Mouse (Mus musculus): ENCODE measurements around the gene Lias. TPM values are rescaled to one million over a fixed set of nuclear protein-coding genes. Genes with fewer than 3 reads are reported as not detected.

The Lias gene
- total and polyA plus RNA-seq, 3 experiments: 47.1 to 55.3 TPM; not detected in 1

DNA sequence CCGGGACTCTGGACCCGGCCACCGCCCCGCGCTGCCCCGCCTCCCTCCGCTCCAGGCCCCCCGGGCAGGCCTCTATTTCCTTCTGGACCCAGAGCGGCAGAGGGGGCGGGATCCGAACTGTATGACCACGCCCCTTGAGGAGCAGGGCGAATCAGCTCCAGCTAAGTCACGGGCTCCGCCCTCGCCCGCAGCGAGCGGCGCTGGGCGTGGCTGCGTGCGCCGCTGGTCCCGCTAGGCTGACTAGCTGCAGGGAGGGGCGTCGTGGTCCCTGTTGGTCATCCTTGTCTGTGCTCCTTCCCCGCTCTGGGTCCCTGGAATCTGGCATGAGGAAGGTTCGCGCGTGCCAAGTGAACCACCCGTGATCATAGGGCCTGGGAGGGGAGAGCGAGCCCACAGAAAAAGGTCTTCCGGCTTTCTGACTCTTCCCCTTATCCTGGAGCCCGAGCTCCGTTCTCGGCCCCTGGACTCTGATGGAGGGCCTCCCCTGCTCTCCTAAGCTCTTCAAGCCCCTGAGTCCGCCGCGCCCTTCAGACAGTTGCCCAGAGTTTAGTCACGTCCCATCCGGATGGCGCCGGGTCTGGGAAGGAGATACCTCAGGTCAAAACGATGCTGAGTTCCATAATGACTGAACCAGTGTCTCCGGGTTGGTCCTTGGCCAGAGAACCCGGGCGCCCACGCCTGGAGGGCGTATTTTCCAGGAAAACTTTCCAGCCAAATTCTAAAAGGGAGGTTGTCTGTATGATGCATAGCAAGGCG, 44.7 kb downstream of the Lias start, which contains the start of gene Ugdh:
Gene Ugdh, minus strand, starts transcription at position 144 of the 756 bp plus-strand sequence.
- Histone ChIP-seq H3K79me2 (ENCODE audit: control insufficient read depth, insufficient read depth, low read length, poor library complexity) (peaks cover 5% of the 10 kb centered on the region), H3K27me3 (ENCODE audit: control insufficient read depth in 1 of 2, insufficient read depth in 2 of 2, low read length in 2 of 2) (no peaks in the 10 kb centered on the region), H3K4me3 (ENCODE audit: control insufficient read depth in 1 of 2, insufficient read depth in 1 of 2, low read depth in 2 of 2, low read length in 2 of 2) (peak within 1 kb of the TSS; percentile 71 to 97), H3K9ac (ENCODE audit: control insufficient read depth, low read depth, low read length, poor library complexity, severe bottlenecking) (peak within 1 kb of the TSS; percentile 87), H3K9me3 (replicated peaks; ENCODE audit: insufficient read depth, low read length) (no peaks in the 10 kb centered on the region), H3K36me3 (ENCODE audit: control insufficient read depth in 1 of 2, insufficient read depth in 2 of 2, low read length in 2 of 2) (peaks cover 0 to 3% of the 10 kb centered on the region in 2 experiments; a peak in 1 of 4 replicates), H3K27ac (ENCODE audit: control insufficient read depth, low read depth, low read length) (peak within 1 kb of the TSS; percentile 6; the same call in 1 of the 2 replicates), H3K4me1 (ENCODE audit: control insufficient read depth in 1 of 2, insufficient read depth in 2 of 2, low read length in 2 of 2) (peaks cover 0 to 3% of the 10 kb centered on the region in 2 experiments; a peak in 1 of 4 replicates)
- DNase-seq (ENCODE audit: low read depth, low spot score): peak; percentile 97
- TF ChIP-seq ZMIZ1 (IDR thresholded peaks at IDR 0.05; ENCODE audit: low read depth, low read length) (peak; percentile 86), TCF12 (IDR thresholded peaks at IDR 0.05; ENCODE audit: low read depth, low read length) (peak; percentile 48), ETS1 (IDR thresholded peaks at IDR 0.05; ENCODE audit: low read depth, low read length) (0 out of 2 replicates have a peak, but pooled peaks have one; percentile 25), POLR2AphosphoS2 (IDR thresholded peaks at IDR 0.05; ENCODE audit: low read length) (peak; percentile 80; the same call in 1 of the 2 replicates), ELF1 (IDR thresholded peaks at IDR 0.05; ENCODE audit: low read depth, low read length) (peak; percentile 33; the same call in 1 of the 2 replicates), TBP (IDR thresholded peaks at IDR 0.05; ENCODE audit: low read depth, low read length) (peak; percentile 33; the same call in 1 of the 2 replicates), POLR2AphosphoS5 (IDR thresholded peaks at IDR 0.05; ENCODE audit: borderline replicate concordance, low read depth, low read length) (no peak), SIN3A (IDR thresholded peaks at IDR 0.05; ENCODE audit: low read length) (peak; percentile 78), USF1 (IDR thresholded peaks at IDR 0.05; ENCODE audit: low read depth, low read length) (peak; percentile 41; the same call in 1 of the 2 replicates), CTCF (IDR thresholded peaks at IDR 0.05 in 2 of 3, conservative IDR thresholded peaks at IDR 0.05 in 1 of 3; ENCODE audit: control insufficient read depth in 1 of 3, insufficient read depth in 1 of 3, low read depth in 2 of 3, low read length in 3 of 3, poor library complexity in 1 of 3, severe bottlenecking in 1 of 3) (no peak), E2F4 (IDR thresholded peaks at IDR 0.05; ENCODE audit: borderline replicate concordance, low read depth, low read length) (no peak), USF2 (IDR thresholded peaks at IDR 0.05; ENCODE audit: borderline replicate concordance in 1 of 2, insufficient read depth in 1 of 2, low read depth in 1 of 2, low read length in 2 of 2) (no peak), MXI1 (IDR thresholded peaks at IDR 0.05; ENCODE audit: low read depth, low read length) (peak; percentile 58), NELFE (IDR thresholded peaks at IDR 0.05; ENCODE audit: low read depth, low read length) (peak; percentile 89), HCFC1 (IDR thresholded peaks at IDR 0.05; ENCODE audit: low read depth, low read length) (peak; percentile 74), POLR2A (IDR thresholded peaks at IDR 0.05; ENCODE audit: control insufficient read depth in 1 of 2, insufficient read depth in 1 of 2, low read depth in 1 of 2, low read length in 2 of 2, poor library complexity in 1 of 2) (peak; percentile 87 to 91), MAX (IDR thresholded peaks at IDR 0.05; ENCODE audit: low read length) (peak; percentile 46; the same call in 1 of the 2 replicates), NRF1 (IDR thresholded peaks at IDR 0.05; ENCODE audit: insufficient read depth, low read depth, low read length, poor library complexity, severe bottlenecking) (peak; percentile 57), ZKSCAN1 (IDR thresholded peaks at IDR 0.05; ENCODE audit: low read depth, low read length) (no peak), MAZ (IDR thresholded peaks at IDR 0.05; ENCODE audit: low read depth, low read length) (peak; percentile 38; the same call in 1 of the 2 replicates)

All from MEL (cell line).